Mouse (Mus musculus) adrenal gland, adult (tissue): ENCODE data around the gene Cdcp1.

ENCODE experiments used
- DNase-seq, 2 experiments: peaks; one replicate each; pipeline ENCODE4 v3.0.0; 2022 to 2023; ENCODE audit warnings: low spot score in 1 of 2; ENCODE audit not compliant: inconsistent age in 2 of 2

Gene Cdcp1

DNA sequence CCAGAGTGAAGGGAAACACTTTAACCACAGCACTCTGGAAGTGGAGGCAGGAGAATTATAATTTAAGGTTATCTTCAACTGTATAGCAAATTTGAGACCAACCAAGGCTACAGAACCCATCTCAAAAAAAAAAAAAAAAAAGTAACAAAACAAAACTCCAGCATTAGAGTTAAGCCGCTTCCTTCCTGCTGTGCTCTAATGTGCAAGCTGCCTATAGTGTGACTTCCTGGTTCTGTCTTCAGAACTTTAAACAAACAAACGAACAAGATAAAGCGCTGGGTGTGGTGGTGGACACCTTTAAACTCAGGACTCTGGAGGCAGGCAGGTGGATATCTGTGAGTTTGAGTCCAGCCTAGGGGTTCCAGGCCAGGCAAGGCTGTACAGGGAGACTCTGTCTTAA lies 63.8 kb downstream of the Cdcp1 start:
- DNase-seq: no peak

DNA sequence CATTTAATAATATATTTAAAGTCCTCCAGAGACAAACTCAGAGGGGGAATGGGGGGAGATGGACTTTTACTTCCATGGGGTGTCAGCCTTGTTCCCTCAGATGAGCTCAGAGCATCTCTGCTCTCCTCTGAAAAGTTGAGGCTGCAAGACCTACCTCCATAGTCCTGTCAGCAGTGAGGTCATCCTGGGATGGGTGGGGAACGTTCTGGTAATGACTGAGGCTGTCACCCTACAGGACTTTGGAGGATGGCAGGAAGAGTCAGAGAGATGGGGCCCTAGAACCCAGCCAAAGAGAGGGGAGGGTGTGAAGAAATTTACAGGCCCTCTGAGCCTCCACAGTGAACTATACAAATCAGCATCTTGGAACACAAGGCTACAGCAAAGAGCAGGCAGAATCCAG lies 64.3 kb downstream of the Cdcp1 start:
- no peak for DNase-seq

DNA sequence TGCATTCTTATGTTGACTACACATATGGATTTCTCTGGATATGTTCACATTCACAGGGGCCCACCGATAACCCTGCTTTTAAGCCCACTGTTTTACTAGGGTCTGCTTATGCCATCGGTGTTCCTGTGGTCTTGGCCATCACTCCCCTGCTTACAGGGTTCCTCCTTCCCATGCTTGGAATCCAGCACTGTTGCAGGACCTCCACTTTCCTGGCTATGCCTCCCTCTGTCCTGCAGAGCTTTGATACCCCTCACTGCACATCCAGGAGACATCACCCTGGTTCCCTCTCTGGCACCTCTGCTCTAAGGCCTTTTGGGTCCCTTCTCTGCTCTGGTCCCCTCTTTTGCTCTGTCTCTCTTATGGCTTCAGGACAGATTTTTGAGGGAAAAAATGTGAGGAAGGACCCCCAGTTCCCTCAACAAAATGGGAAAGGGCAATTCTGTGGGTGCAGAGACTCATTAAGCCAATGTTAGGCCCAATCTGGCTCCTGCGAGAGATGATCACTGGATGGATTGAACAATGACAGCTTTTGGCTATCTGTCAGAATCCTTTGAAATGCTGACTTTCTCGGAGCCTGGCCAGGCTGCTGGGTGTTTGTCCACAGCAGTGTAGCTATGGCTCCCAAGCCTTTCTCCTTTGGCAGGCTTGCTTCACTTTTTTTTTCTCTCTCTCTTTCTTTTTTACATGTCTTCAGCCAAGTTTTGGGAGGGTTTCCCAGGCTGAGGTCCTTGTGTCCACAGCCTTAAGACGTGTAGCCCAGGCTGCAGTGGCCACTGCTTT lies 65.4 kb downstream of the Cdcp1 start, which contains the start of gene Clec3b:
Gene Clec3b (plus strand): TSS at position 706 of the 780 bp plus-strand sequence.
- DNase-seq: peak in 1 of 2 experiments; percentile 47

DNA sequence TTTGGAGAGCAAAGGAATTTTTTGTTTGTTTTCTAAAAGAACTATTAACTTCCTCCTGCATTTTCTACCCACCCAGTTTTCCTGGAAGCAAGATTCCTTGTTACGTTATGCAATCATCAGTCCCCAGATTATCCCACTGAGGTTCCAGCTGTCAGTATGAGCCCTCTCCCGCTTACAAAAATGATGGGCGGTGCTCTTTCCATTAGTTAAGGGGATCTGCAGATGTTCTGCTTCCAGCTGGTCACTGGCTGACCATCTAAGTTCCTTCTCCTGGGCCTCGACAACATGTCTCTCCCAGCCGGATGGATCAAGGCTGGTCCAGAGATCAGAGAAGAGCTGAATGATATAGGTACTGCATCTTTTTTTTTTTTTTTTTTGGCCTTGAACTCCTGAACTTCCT lies 67.4 kb downstream of the Cdcp1 start:
- DNase-seq: no peak

DNA sequence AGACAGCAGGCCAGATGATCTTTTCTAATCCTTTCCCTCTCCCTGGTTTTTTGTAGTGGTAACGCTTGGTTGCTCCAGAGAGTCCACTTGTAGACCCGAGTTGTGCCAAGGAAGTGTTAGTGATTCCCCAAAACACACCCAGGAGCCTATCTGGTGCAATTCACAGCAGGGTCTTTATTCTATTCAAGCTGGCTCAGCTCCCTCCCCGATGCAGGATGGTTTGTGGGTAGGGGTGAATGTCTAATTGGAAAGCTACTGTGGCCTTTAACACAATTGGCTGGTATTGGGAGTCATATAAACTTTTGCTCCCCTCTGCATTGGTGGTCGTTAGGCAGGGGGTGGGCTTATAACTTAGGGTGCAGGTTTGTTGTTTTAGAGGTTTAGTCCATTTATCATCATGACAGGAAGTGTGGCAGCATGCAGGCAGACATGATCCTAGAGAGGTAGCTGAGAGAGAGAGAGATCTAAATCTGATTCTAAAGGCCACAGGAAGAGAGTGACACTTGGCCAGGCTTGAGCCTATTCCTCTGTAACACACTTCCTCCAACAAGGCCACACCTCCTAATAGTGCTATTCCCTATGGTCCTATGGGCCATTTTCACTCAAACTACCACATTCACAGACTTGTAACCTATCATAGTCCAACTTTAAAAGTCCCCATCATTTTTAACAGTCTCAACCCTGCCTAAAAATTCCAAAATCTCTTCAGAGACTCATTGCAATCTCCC lies 75.8 kb downstream of the Cdcp1 start:
- no peak for DNase-seq

GRCm38 (mm10) chr9:123138891-123139474 lies 76.9 kb downstream of the Cdcp1 start:
- peak; percentile 32 to 66 for DNase-seq

DNA sequence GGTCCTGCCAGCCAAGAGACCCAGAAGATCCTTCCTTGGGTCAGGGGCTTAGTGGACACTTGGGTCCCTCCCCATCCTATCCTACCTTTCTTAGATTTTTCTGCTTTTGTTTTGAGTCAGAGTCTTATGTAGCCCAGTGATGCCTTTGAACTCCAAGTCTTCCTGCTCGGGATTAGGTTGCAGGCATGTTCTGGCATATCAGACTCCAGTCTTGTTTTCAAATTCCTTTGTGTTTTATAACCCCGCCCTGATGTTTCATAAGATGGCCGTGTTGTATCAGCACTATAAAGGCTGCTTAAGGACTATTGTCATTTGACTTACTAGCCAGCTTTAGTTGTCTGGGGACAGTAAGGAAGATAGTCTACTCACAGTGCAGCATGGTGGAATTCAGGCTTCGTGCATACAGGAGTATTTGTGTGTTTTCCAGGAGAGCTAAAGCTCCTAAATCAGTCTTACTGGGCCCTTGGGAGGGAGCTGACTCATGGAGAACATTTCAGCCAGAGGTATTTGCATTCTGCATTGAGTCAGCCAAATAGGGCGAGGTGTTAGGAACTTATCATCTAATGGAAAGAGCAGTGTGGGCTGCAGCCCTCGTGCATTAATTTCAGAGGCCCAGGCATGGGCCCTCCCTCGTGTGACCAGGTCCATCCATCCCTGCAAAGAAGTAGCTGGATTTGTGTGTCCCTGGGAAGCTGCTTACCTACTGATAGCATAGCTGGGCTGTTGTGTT lies 78.7 kb downstream of the Cdcp1 start:
- peak in 1 of 2 experiments; percentile 48 for DNase-seq

DNA sequence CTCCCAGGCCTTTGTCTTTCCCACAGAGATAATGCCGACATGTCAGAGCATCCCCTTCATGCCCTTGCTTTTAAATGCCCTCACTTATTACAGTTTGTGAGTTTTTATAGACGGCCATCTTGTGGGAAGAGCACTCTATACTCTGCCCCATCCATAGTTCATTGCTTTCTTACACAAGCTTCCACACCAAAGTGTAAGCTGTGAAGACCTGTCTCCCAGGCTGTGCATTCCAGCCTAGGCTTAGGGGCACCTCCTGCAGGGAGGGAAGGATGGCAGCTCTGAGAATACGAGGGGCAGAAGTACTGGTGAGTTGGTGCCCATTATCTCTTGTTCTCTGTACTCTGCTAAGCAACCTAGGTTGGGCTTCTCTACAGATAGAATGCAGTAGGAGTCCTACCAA lies 82.8 kb downstream of the Cdcp1 start:
- no peak for DNase-seq

GRCm38 (mm10) chr9:123127663-123128062 lies 88.2 kb downstream of the Cdcp1 start:
- DNase-seq: no peak

DNA sequence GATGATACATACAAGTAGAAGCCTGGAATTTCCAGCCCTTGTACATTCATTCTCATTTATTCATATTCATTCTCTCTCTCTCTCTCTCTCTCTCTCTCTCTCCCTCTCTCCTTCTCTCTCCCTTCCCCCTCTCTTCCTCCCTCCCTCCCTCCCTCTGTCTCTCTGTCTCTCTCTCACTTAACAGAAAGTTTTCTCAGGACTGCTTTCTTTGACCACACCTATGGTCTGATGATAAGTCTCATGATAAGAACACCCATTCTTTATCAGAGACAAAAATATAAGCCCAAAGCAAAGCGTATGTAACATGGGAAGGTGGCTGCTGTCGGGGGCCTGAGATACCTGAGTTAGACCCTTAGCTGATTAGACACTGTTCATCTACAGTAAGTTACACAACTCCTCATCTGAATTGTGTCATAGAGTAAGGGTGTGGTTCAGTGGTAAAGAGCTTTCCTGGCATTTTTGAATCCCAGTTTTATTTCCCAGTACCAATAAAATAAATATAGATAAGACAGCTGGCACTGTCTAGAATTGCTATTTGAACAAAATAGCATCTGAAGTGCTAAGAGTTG lies 91.3 kb downstream of the Cdcp1 start:
- DNase-seq: no peak

DNA sequence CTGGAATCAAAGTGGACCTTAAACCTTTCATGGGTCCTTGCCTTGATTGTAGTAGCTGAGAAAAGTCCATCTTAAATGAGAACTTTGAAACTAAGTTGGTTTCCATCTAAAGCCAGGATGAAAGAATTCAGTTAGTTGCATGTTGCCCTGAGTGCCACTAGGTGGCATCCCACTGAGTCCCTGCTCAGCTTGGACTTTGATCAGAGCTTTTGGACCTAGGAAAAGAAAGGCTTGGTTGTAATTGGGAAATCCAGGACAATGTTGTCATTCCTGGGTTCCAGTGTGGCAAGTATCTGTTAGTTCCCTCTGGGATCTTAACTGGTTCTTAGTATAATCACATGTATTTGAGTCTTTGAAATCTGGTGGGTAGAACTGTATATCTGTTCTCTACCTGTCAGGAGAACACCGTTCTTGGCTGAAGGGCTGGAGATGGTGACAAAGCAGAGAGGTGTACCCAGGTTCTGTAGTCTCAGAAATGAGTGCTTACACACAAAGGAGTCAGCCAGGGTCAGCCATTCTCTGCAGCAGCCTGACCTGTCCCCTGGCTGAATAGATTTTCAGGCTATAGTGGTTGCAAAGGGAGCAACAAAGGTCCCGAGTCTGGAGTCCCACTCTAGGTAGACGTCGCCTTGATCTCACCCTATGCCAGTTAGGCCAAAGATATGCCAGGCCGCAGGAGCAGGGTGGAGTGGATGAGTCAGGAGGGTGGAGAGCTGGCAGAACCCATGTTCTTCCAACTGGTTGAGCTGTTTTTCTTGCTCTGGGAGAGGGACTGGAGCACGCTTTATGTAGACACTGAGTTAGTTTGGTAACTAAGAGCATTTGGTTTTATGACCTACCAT lies 92.0 kb downstream of the Cdcp1 start:
- peak in 1 of 2 experiments; percentile 59 for DNase-seq

GRCm38 (mm10) chr9:123123017-123123416 lies 92.8 kb downstream of the Cdcp1 start:
- DNase-seq: no peak
